Mouse (Mus musculus) liver, postnatal 0 days (tissue): Measurements from ENCODE around the gene Fam162a.

Experiments
- CTCF ChIP-seq: sonication (generic); IDR thresholded peaks from 2 replicates; pipeline ENCODE4 v1.5.1; 2016; ENCODE audit warnings: antibody characterized with exemption, low read depth
- EP300 ChIP-seq: IDR thresholded peaks from 2 replicates; pipeline ENCODE4 v1.6.1; 2016; ENCODE audit warnings: antibody characterized with exemption, low read depth, mild to moderate bottlenecking

GRCm38 (mm10) chr16:36071071-36071449 is 334 bp downstream of the Fam162a start:
- TF ChIP-seq CTCF (no peak), EP300 (no peak)
